Mouse (Mus musculus) lung, embryonic 16.5 days (tissue): ENCODE results near the gene Id3. TPM values are rescaled to one million over a fixed set of nuclear protein-coding genes. Genes with fewer than 3 reads are reported as not detected.

ENCODE experiments used
- ATAC-seq: fragments of 200-750 bp; cut with Nextera tagmentation; 2 replicates; pipeline ENCODE4 v1.8.0; 2017; ENCODE audit warnings: low read depth, mild to moderate bottlenecking, moderate library complexity
- H3K27ac ChIP-seq: fragments of 300-500 bp; sonication (generic); 2 replicates; pipeline ENCODE4 v1.5.1; 2014; ENCODE audit warnings: mild to moderate bottlenecking, control low read depth, low read length
- H3K27me3 ChIP-seq: fragments of 300-500 bp; sonication (generic); 2 replicates; pipeline ENCODE4 v1.6.1; 2014; ENCODE audit warnings: low read depth, low read length, mixed read lengths; ENCODE audit not compliant: control insufficient read depth, insufficient read depth
- H3K36me3 ChIP-seq: fragments of 300-500 bp; sonication (generic); 2 replicates; pipeline ENCODE4 v1.6.1; 2014; ENCODE audit warnings: low read length; ENCODE audit not compliant: control insufficient read depth, insufficient read depth
- H3K4me1 ChIP-seq: fragments of 300-500 bp; sonication (generic); replicated peaks from 2 replicates; pipeline ENCODE4 v1.6.1; 2014; ENCODE audit warnings: low read length, mixed read lengths; ENCODE audit not compliant: control insufficient read depth, insufficient read depth
- H3K4me2 ChIP-seq: fragments of 300-500 bp; sonication (generic); 2 replicates; pipeline ENCODE4 v1.6.1; 2014; ENCODE audit warnings: low read depth, low read length, control low read depth
- H3K4me3 ChIP-seq: fragments of 300-500 bp; sonication (generic); 2 replicates; pipeline ENCODE4 v1.5.1; 2014; ENCODE audit warnings: mild to moderate bottlenecking, low read length, control low read depth
- H3K9ac ChIP-seq: fragments of 300-500 bp; sonication (generic); 2 replicates; pipeline ENCODE4 v1.6.1; 2014; ENCODE audit warnings: low read length, control low read depth
- H3K9me3 ChIP-seq: fragments of 300-500 bp; sonication (generic); 2 replicates; pipeline ENCODE4 v1.6.1; 2016; ENCODE audit warnings: low read length; ENCODE audit not compliant: control insufficient read depth
- WGBS: fragments of 180-500 bp; shearing (Covaris S2); extraction: QIAGEN DNeasy Blood & Tissue Kit; methylation state at CpG from one replicate; pipeline ENCODE4 v1.1.7; 2014; 5-methylcytosine and 5-hydroxymethylcytosine counted together
- polyA plus RNA-seq: library from polyadenylated mRNA; unstranded; fragments of >200 nt; fragmentation: Nextera tagmentation; extraction: Ambion mirVana; gene quantifications from 2 replicates; pipeline ENCODE4 v1.2.1, GENCODE M21; 2015

Id3 gene
- polyA plus RNA-seq, 1 experiment from 2014 or later = 560 TPM

DNA sequence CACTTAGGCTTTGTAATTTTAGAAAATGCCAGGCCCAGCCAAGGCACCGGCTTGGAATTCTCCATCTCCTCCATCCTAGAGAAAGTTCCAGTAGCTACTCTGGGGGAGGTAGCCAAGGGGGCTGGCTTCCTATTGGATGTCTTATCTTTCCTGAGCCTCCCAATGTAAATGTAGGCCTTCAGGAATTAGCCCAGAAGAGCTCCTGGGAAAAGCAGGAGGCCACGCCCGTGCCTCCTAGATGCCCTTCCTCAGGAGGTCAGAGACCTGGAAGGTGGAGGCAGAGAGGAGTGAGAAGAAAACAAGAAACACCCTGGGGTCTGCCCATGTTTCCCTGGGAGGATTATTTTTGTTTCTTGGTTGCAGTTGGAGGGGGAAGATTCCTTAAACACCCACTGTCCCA lies 50.3 kb downstream of the Id3 start:
- WGBS = 65% methylated on average over 3 of the region's 3 CpGs
- no peak for ATAC-seq

DNA sequence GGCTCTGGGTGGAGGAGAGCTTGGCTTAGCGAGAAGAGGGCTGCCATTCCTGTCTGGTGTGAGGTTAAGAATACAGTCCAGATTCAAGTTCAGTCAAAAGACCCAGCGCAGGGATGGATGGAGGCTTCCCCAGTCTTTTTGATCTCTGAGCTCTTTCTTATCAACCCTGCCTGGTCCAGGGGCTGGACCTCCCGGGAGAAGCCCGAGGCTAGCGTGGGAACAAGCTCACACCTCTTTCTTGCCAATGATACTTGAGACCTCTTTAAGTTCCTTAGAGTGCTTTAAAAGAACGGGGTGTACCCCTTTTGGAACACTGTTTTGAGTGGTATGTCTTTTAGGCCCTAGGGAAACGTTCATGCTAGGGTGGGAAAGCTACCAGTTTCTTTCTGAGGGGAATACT lies 51.7 kb downstream of the Id3 start:
- peaks cover 8% of the 10 kb centered on the region for H3K36me3 ChIP-seq
- peak overlapping the region; percentile 64 for H3K27ac ChIP-seq
- peak; percentile 74 for ATAC-seq
- H3K27me3 ChIP-seq = no peaks in the 10 kb centered on the region
- H3K9me3 ChIP-seq = no peaks in the 10 kb centered on the region
- no peak overlapping the region for H3K9ac ChIP-seq
- H3K4me1 ChIP-seq = peaks cover 5% of the 10 kb centered on the region
- no peak overlapping the region for H3K4me3 ChIP-seq
- H3K4me2 ChIP-seq = no peak overlapping the region
- WGBS = 17% methylated on average over 7 of the region's 7 CpGs

More for the DNA sequence above, 50.3 kb downstream of the Id3 start:
- Histone ChIP-seq H3K4me3 (no peak overlapping the region), H3K36me3 (peaks cover 8% of the 10 kb centered on the region), H3K4me1 (peaks cover 5% of the 10 kb centered on the region), H3K9me3 (no peaks in the 10 kb centered on the region), H3K4me2 (no peak overlapping the region), H3K27ac (no peak overlapping the region), H3K27me3 (no peaks in the 10 kb centered on the region), H3K9ac (no peak overlapping the region)

Other genes starting within 250 kb of the Id3 start
- 1.3 TPM in 2 replicates for gene Cnr2, start 248.1 kb upstream of the Id3 start, polyA plus RNA-seq
- 76.4 and 94.8 TPM in 2 replicates for gene Fuca1, start 222.8 kb upstream of the Id3 start, polyA plus RNA-seq
- gene Hmgcl, start 197.0 kb upstream of the Id3 start, polyA plus RNA-seq = 73.0 and 76.9 TPM in 2 replicates
- gene Gale, start 179.8 kb upstream of the Id3 start, polyA plus RNA-seq = 41.7 and 48.4 TPM in 2 replicates
- gene Lypla2, start 170.9 kb upstream of the Id3 start, polyA plus RNA-seq = 110 and 113 TPM in 2 replicates
- gene Pithd1, start 156.2 kb upstream of the Id3 start, polyA plus RNA-seq = 49.1 and 49.3 TPM in 2 replicates
- gene Eloa, start 121.7 kb upstream of the Id3 start, polyA plus RNA-seq = 40.8 and 41.0 TPM in 2 replicates
- 458 and 506 TPM in 2 replicates for gene Rpl11, start 90.1 kb upstream of the Id3 start, polyA plus RNA-seq
- 18.4 and 18.8 TPM in 2 replicates for gene E2f2, start 28.9 kb downstream of the Id3 start, polyA plus RNA-seq
- 8.2 and 9.1 TPM in 2 replicates for gene Asap3, start 62.9 kb downstream of the Id3 start, polyA plus RNA-seq
- gene Tcea3, start 104.2 kb downstream of the Id3 start, polyA plus RNA-seq = 20.3 and 22.9 TPM in 2 replicates
- 27.6 and 28.1 TPM in 2 replicates for gene Zfp46, start 141.2 kb downstream of the Id3 start, polyA plus RNA-seq
- gene Hnrnpr, start 167.4 kb downstream of the Id3 start, polyA plus RNA-seq = 146 and 158 TPM in 2 replicates